Mouse (Mus musculus): ENCODE data around the gene Znrf2.

- no peak for TF ChIP-seq USF1 (IDR thresholded peaks at IDR 0.05; ENCODE audit: low read depth)
- no peak for TF ChIP-seq CTCF (IDR thresholded peaks at IDR 0.05; ENCODE audit: control insufficient read depth, insufficient read depth, insufficient read length)
- TF ChIP-seq MAX (IDR thresholded peaks at IDR 0.05): no peak
These were observed 73.5 kb downstream of the Znrf2 start for GRCm38 (mm10) chr6:54890221-54890620.
